Mouse (Mus musculus): ENCODE measurements around the gene AW011738. TPM values are rescaled to one million over a fixed set of nuclear protein-coding genes. Genes with fewer than 3 reads are reported as not detected.

Gene AW011738
- polyA plus RNA-seq, 1 experiment from 2014 or later, result 0.60 TPM

GRCm38 (mm10) chr4:156219936-156220335, 16.8 kb downstream of the AW011738 start:
- no peaks in the 10 kb centered on the region for H3K27me3 ChIP-seq
- DNase-seq (ENCODE audit: low read depth, low spot score) (no peak), ATAC-seq (no peak)
- in situ Hi-C loops (cut with MboI; ENCODE audit: low pct_unique_long_range_greater_than_20kb), result no loop called here
- TF ChIP-seq CTCF (IDR thresholded peaks at IDR 0.05), result no peak
- ChIA-PET CTCF (no interaction called here), POLR2A (no interaction called here)

- no peaks in the 10 kb centered on the region for H3K27me3 ChIP-seq
- TF ChIP-seq CTCF (IDR thresholded peaks at IDR 0.05), result no peak
- in situ Hi-C loops (cut with MboI; ENCODE audit: low pct_unique_long_range_greater_than_20kb), result no loop called here
- ChIA-PET POLR2A (no interaction called here), CTCF (no interaction called here)
- DNase-seq (ENCODE audit: low read depth, low spot score), result no peak
- ATAC-seq, result no peak
Measured at GRCm38 (mm10) chr4:156224276-156224675, 21.2 kb downstream of the AW011738 start.

- no peak for DNase-seq (ENCODE audit: low read depth, low spot score)
- TF ChIP-seq CTCF (IDR thresholded peaks at IDR 0.05), result no peak
- in situ Hi-C loops (cut with MboI; ENCODE audit: low pct_unique_long_range_greater_than_20kb), result no loop called here
- ChIA-PET POLR2A (no interaction called here), CTCF (no interaction called here)
- ATAC-seq, result no peak
- H3K27me3 ChIP-seq, result no peaks in the 10 kb centered on the region
Measured at GRCm38 (mm10) chr4:156227752-156228392, 24.8 kb downstream of the AW011738 start.

- ChIA-PET CTCF (no interaction called here), POLR2A (no interaction called here)
- ATAC-seq, result no peak
- no peak for DNase-seq (ENCODE audit: low read depth, low spot score)
- in situ Hi-C loops (cut with MboI; ENCODE audit: low pct_unique_long_range_greater_than_20kb), result no loop called here
- TF ChIP-seq CTCF (IDR thresholded peaks at IDR 0.05), result no peak
- H3K27me3 ChIP-seq, result no peaks in the 10 kb centered on the region
Measured at GRCm38 (mm10) chr4:156228393-156229024, 25.4 kb downstream of the AW011738 start.

GRCm38 (mm10) chr4:156234021-156234501, 31.0 kb downstream of the AW011738 start:
- TF ChIP-seq CTCF (IDR thresholded peaks at IDR 0.05), result no peak
- no peak for ATAC-seq
- ChIA-PET CTCF (no interaction called here), POLR2A (no interaction called here)
- DNase-seq (ENCODE audit: low read depth, low spot score), result no peak
- no peaks in the 10 kb centered on the region for H3K27me3 ChIP-seq
- in situ Hi-C loops (cut with MboI; ENCODE audit: low pct_unique_long_range_greater_than_20kb), result no loop called here

GRCm38 (mm10) chr4:156234701-156235213, 31.7 kb downstream of the AW011738 start, which contains the start of gene Plekhn1:
Gene Plekhn1, minus strand, starts transcription at chr4:156234857.
- no peaks in the 10 kb centered on the region for H3K27me3 ChIP-seq
- in situ Hi-C loops (cut with MboI; ENCODE audit: low pct_unique_long_range_greater_than_20kb), result no loop called here
- no peak for ATAC-seq
- no peak for TF ChIP-seq CTCF (IDR thresholded peaks at IDR 0.05)
- ChIA-PET POLR2A (interaction anchor here (0.6 kb wide), 1 partner anchor 339 kb away, joined by 3 read pairs; no protein-coding TSS in a partner anchor), CTCF (no interaction called here)
- DNase-seq (ENCODE audit: low read depth, low spot score), result no peak

- DNase-seq (ENCODE audit: low read depth, low spot score), result no peak
- ChIA-PET CTCF (no interaction called here), POLR2A (interaction anchor here (0.6 kb wide), 1 partner anchor 339 kb away, joined by 3 read pairs; no protein-coding TSS in a partner anchor)
- no peak for ATAC-seq
- in situ Hi-C loops (cut with MboI; ENCODE audit: low pct_unique_long_range_greater_than_20kb), result no loop called here
- TF ChIP-seq CTCF (IDR thresholded peaks at IDR 0.05), result no peak
- H3K27me3 ChIP-seq, result no peaks in the 10 kb centered on the region
Measured at GRCm38 (mm10) chr4:156235360-156235770, 32.3 kb downstream of the AW011738 start.

- H3K27me3 ChIP-seq, result no peaks in the 10 kb centered on the region
- DNase-seq (ENCODE audit: low read depth, low spot score), result no peak
- ATAC-seq, result no peak
- TF ChIP-seq CTCF (IDR thresholded peaks at IDR 0.05), result no peak
- in situ Hi-C loops (cut with MboI; ENCODE audit: low pct_unique_long_range_greater_than_20kb), result no loop called here
- ChIA-PET CTCF (no interaction called here), POLR2A (no interaction called here)
Measured at GRCm38 (mm10) chr4:156235808-156236533, 32.9 kb downstream of the AW011738 start, which contains the start of gene Noc2l. Gene Noc2l, plus strand, starts transcription at chr4:156236010.

GRCm38 (mm10) chr4:156236651-156237447, 33.7 kb downstream of the AW011738 start:
- ChIA-PET CTCF (no interaction called here), POLR2A (no interaction called here)
- in situ Hi-C loops (cut with MboI; ENCODE audit: low pct_unique_long_range_greater_than_20kb), result no loop called here
- DNase-seq (ENCODE audit: low read depth, low spot score) (no peak), ATAC-seq (no peak)
- no peaks in the 10 kb centered on the region for H3K27me3 ChIP-seq
- no peak for TF ChIP-seq CTCF (IDR thresholded peaks at IDR 0.05)

GRCm38 (mm10) chr4:156249567-156249966, 46.5 kb downstream of the AW011738 start:
- ChIA-PET POLR2A (no interaction called here), CTCF (no interaction called here)
- DNase-seq (ENCODE audit: low read depth, low spot score) (no peak), ATAC-seq (no peak)
- in situ Hi-C loops (cut with MboI; ENCODE audit: low pct_unique_long_range_greater_than_20kb), result no loop called here
- H3K27me3 ChIP-seq, result no peaks in the 10 kb centered on the region
- TF ChIP-seq CTCF (IDR thresholded peaks at IDR 0.05), result no peak
